Mouse (Mus musculus): Measurements from ENCODE around the gene Prkcz.

DNA sequence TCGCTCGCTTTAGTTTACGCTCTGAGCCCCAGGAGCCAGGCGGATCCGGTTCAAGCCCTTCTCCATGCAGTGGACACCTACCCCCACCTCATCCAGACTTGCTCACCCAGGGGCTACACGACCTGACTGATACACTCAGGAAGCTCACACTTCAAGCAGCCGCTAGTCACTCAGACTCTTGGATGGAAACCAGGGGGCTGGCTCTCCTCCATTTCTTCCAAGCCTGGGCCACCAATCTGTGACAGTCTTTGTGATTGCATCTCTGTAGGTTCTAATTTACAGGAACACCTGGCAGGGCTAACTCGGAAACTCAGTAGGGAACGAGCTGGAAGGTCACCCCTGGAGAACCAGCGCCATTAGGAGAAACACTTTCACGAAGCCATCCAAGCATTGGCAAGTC is 73.4 kb downstream of the Prkcz start:
- TF ChIP-seq POLR2A (IDR thresholded peaks at IDR 0.05; ENCODE audit: borderline replicate concordance, extremely low read depth, low read depth, low read length) (no peak), CTCF (IDR thresholded peaks at IDR 0.05; ENCODE audit: insufficient read depth, low read length) (no peak)
